ENCODE assay signal across 19 mouse cellular contexts in the genomic region with DNA sequence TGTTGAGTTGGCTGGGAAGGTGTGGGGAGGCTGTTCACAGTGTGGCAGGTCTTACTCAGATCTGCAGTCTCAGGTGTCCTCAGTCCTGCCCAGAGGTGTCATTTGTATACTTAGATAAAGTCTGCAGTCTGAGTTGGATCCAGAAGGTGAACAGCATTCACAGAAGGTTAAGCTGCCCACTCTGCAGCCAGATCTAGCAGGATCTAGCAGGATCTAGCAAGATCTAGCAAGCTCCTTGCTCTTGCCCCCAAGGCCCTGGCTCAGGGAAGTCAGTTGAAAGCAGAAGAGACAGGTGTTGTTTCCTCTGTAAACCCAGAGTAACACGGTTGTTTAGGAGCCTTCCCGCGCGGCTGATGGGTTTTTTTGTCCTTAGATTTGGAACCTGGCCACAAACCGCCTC. TPM values are rescaled to one million over a fixed set of nuclear protein-coding genes. Genes with fewer than 3 reads are reported as not detected.
DNase-seq lines count a peak whose midpoint lies in the region; ATAC-seq lines count a peak whose summit lies in the region.
"Had no signal": no experiment of that assay in that cellular context is flagged by ENCODE, and none has a peak within 500 bp of the region (broad histone marks: within the 10 kb centered on the region; RNA-seq: fewer than 3 reads in every experiment).

No protein-coding gene starts in this region.

- no peak overlapping the region for H3K4me3 ChIP-seq in midbrain, embryonic 16.5 days (ENCODE audit: low read depth, low read length)
- H3K4me3 ChIP-seq: embryonic facial prominence, embryonic 13.5 days; forebrain, embryonic 12.5 days; heart, embryonic 12.5 days; hindbrain, embryonic 15.5 days had no signal

- no peaks in the 10 kb centered on the region for H3K4me1 ChIP-seq in midbrain, embryonic 16.5 days (ENCODE audit: control insufficient read depth, insufficient read depth, low read length)
- H3K4me1 ChIP-seq: embryonic facial prominence, embryonic 13.5 days; forebrain, embryonic 12.5 days; heart, embryonic 12.5 days; hindbrain, embryonic 15.5 days had no signal

- H3K27ac ChIP-seq in midbrain, embryonic 16.5 days (ENCODE audit: low read length): no peak overlapping the region
- H3K27ac ChIP-seq: embryonic facial prominence, embryonic 13.5 days; forebrain, embryonic 12.5 days; hindbrain, embryonic 15.5 days had no signal

- no peak overlapping the region for H3K4me2 ChIP-seq in midbrain, embryonic 16.5 days (ENCODE audit: low read length)
- H3K4me2 ChIP-seq: embryonic facial prominence, embryonic 13.5 days; forebrain, embryonic 12.5 days; heart, embryonic 12.5 days; hindbrain, embryonic 15.5 days had no signal

- H3K36me3 ChIP-seq in midbrain, embryonic 16.5 days (ENCODE audit: control insufficient read depth, insufficient read depth, low read length): peaks cover 41% of the 10 kb centered on the region

- H3K9me3 ChIP-seq in midbrain, embryonic 16.5 days (replicated peaks; ENCODE audit: control insufficient read depth, low read length, poor library complexity, severe bottlenecking): no peaks in the 10 kb centered on the region
- H3K9me3 ChIP-seq: embryonic facial prominence, embryonic 13.5 days; forebrain, embryonic 12.5 days; heart, embryonic 12.5 days; hindbrain, embryonic 15.5 days had no signal

- no peak overlapping the region for H3K9ac ChIP-seq in midbrain, embryonic 16.5 days (ENCODE audit: low read depth, low read length)
- H3K9ac ChIP-seq: embryonic facial prominence, embryonic 13.5 days; forebrain, embryonic 12.5 days; heart, embryonic 12.5 days; hindbrain, embryonic 15.5 days had no signal

- no peak for ATAC-seq in midbrain, embryonic 16.5 days
- ATAC-seq: forebrain, embryonic 16.5 days had no signal

- DNase-seq in kidney, adult 18-20 months: peak; percentile 40
- no peak for DNase-seq in kidney, postnatal 4 days
- DNase-seq in ES-CJ7 (ENCODE audit: low read depth, low spot score) (peak; percentile 80), ZHBTc4 (ENCODE audit: low read depth, low spot score) (peak; percentile 86)
- DNase-seq in kidney, postnatal 14 days: peak; percentile 27
- DNase-seq in thymus, postnatal 36 days: no peak
- DNase-seq: adrenal gland, postnatal 10 days; cerebellum, adult 11-12 months; cerebellum, adult 9-10 months; cerebellum, postnatal 25 days; gastrocnemius, postnatal 10 days; heart, postnatal 36 days had no signal

- 96% methylated on average over 5 of the region's 5 CpGs for WGBS in midbrain, embryonic 16.5 days

- H3K27me3 ChIP-seq in midbrain, embryonic 16.5 days (ENCODE audit: control insufficient read depth, insufficient read depth, low read depth, low read length): no peaks in the 10 kb centered on the region
- H3K27me3 ChIP-seq: CH12.LX; embryonic facial prominence, embryonic 13.5 days; forebrain, embryonic 12.5 days; heart, embryonic 12.5 days; hindbrain, embryonic 15.5 days had no signal

RNA-seq across cellular contexts. Expression of gene Dnah10, which starts 11.1 kb away (rescaled TPM):
- polyA plus RNA-seq in midbrain, embryonic 16.5 days (2015; fragmentation: Nextera tagmentation; extraction: Ambion mirVana): 0.16 and 0.20 TPM in 2 replicates

Comparison
In these comparisons a context has a peak if more than half of its experiments do, and no peak if none do; other contexts are left out.
1. DNase-seq: peak in kidney, adult 18-20 months (single experiment), ES-CJ7 (single experiment), ZHBTc4 (single experiment) and kidney, postnatal 14 days (single experiment); none in kidney, postnatal 4 days (0 of 2) and thymus, postnatal 36 days (0 of 2).